Mouse (Mus musculus) lung, embryonic 16.5 days (tissue): ENCODE results near the gene Fam19a5. TPM values are rescaled to one million over a fixed set of nuclear protein-coding genes. Genes with fewer than 3 reads are reported as not detected.

Experiments used
- ATAC-seq: fragments of 200-750 bp; cut with Nextera tagmentation; 2 replicates; pipeline ENCODE4 v1.8.0; 2017; ENCODE audit warnings: low read depth, mild to moderate bottlenecking, moderate library complexity
- H3K27ac ChIP-seq: fragments of 300-500 bp; sonication (generic); 2 replicates; pipeline ENCODE4 v1.5.1; 2014; ENCODE audit warnings: mild to moderate bottlenecking, control low read depth, low read length
- H3K27me3 ChIP-seq: fragments of 300-500 bp; sonication (generic); 2 replicates; pipeline ENCODE4 v1.6.1; 2014; ENCODE audit warnings: low read depth, low read length, mixed read lengths; ENCODE audit not compliant: control insufficient read depth, insufficient read depth
- H3K36me3 ChIP-seq: fragments of 300-500 bp; sonication (generic); 2 replicates; pipeline ENCODE4 v1.6.1; 2014; ENCODE audit warnings: low read length; ENCODE audit not compliant: control insufficient read depth, insufficient read depth
- H3K4me1 ChIP-seq: fragments of 300-500 bp; sonication (generic); replicated peaks from 2 replicates; pipeline ENCODE4 v1.6.1; 2014; ENCODE audit warnings: low read length, mixed read lengths; ENCODE audit not compliant: control insufficient read depth, insufficient read depth
- H3K4me2 ChIP-seq: fragments of 300-500 bp; sonication (generic); 2 replicates; pipeline ENCODE4 v1.6.1; 2014; ENCODE audit warnings: low read depth, low read length, control low read depth
- H3K4me3 ChIP-seq: fragments of 300-500 bp; sonication (generic); 2 replicates; pipeline ENCODE4 v1.5.1; 2014; ENCODE audit warnings: mild to moderate bottlenecking, low read length, control low read depth
- H3K9ac ChIP-seq: fragments of 300-500 bp; sonication (generic); 2 replicates; pipeline ENCODE4 v1.6.1; 2014; ENCODE audit warnings: low read length, control low read depth
- H3K9me3 ChIP-seq: fragments of 300-500 bp; sonication (generic); 2 replicates; pipeline ENCODE4 v1.6.1; 2016; ENCODE audit warnings: low read length; ENCODE audit not compliant: control insufficient read depth
- WGBS: fragments of 180-500 bp; shearing (Covaris S2); extraction: QIAGEN DNeasy Blood & Tissue Kit; methylation state at CpG from one replicate; pipeline ENCODE4 v1.1.7; 2014; 5-methylcytosine and 5-hydroxymethylcytosine counted together
- polyA plus RNA-seq: library from polyadenylated mRNA; unstranded; fragments of >200 nt; fragmentation: Nextera tagmentation; extraction: Ambion mirVana; gene quantifications from 2 replicates; pipeline ENCODE4 v1.2.1, GENCODE M21; 2015

Gene Fam19a5
- polyA plus RNA-seq, 1 experiment from 2014 or later: 0.74 TPM

DNA sequence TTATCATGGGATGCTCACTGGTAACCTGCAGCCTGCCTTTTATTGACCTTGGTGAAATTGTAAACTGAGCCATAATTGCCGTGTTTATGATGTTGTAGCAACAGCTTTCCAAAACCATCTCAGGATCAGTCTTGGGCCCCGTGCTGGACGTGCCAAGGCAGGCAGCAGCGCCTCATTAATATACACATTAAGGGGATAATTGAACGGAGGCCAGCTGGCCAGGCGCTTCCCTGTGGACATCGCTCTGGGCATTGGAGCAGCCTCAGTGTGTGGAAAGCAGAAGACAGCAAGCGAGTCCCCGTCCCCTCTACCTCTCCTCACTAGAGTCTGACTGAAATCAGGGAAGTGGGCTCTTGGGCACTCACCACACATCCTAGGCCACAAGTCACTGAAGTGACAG is 127.8 kb downstream of the Fam19a5 start:
- ATAC-seq: no peak
- Histone ChIP-seq H3K4me1 (no peaks in the 10 kb centered on the region), H3K9me3 (no peaks in the 10 kb centered on the region), H3K4me2 (no peak overlapping the region), H3K4me3 (no peak overlapping the region), H3K9ac (no peak overlapping the region), H3K36me3 (no peaks in the 10 kb centered on the region), H3K27me3 (no peaks in the 10 kb centered on the region), H3K27ac (no peak overlapping the region)
- WGBS: 53% methylated on average over 9 of the region's 9 CpGs

DNA sequence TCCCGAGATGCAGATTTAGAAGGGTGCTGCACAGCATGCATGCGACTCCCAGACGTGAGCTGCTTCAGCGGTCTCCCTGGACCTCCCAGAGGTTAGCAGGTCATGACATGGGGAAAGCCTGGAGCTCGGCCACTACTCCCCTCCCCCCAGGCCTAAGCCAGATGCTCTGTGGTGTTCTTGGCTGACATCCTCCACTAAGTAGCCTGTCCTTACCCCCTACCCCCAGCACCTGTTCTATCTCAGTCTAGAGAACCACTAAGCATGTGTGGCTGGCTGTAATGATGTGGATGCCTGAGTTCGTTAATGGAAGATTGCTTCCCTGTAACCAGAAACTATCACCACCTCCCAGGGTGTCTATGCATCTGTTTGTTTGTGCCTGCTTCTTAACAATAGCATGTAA is 134.6 kb downstream of the Fam19a5 start:
- H3K27me3 ChIP-seq: no peaks in the 10 kb centered on the region
- H3K9ac ChIP-seq: no peak overlapping the region
- H3K27ac ChIP-seq: no peak overlapping the region
- 48% methylated on average over 6 of the region's 6 CpGs for WGBS
- no peak overlapping the region for H3K4me2 ChIP-seq
- H3K4me3 ChIP-seq: no peak overlapping the region
- H3K9me3 ChIP-seq: no peaks in the 10 kb centered on the region
- no peaks in the 10 kb centered on the region for H3K36me3 ChIP-seq
- no peak for ATAC-seq
- H3K4me1 ChIP-seq: no peaks in the 10 kb centered on the region

DNA sequence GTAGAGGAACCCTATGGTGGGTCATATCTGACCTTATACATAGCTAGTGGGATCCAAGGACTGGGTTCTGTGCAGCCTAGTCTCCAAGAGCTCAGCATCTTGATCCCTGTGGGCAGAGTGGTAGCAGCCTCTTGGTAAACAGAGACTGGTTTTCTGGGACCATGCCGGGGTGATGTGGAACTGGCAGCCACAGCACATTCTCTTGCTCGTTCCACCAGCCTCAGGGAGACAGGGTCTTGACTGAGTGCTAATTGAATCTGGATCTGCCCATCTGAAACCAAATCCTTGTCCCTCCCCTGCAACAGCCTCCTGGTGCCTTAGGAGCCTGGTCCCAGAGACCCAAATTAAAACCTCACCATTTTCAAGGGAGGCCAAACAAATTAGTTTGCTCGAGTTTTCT is 138.3 kb downstream of the Fam19a5 start:
- H3K9ac ChIP-seq: no peak overlapping the region
- no peak overlapping the region for H3K4me2 ChIP-seq
- H3K9me3 ChIP-seq: no peaks in the 10 kb centered on the region
- WGBS: 60% methylated on average over 3 of the region's 3 CpGs
- H3K27me3 ChIP-seq: no peaks in the 10 kb centered on the region
- no peak overlapping the region for H3K4me3 ChIP-seq
- H3K36me3 ChIP-seq: no peaks in the 10 kb centered on the region
- H3K27ac ChIP-seq: no peak overlapping the region
- no peaks in the 10 kb centered on the region for H3K4me1 ChIP-seq
- no peak for ATAC-seq

DNA sequence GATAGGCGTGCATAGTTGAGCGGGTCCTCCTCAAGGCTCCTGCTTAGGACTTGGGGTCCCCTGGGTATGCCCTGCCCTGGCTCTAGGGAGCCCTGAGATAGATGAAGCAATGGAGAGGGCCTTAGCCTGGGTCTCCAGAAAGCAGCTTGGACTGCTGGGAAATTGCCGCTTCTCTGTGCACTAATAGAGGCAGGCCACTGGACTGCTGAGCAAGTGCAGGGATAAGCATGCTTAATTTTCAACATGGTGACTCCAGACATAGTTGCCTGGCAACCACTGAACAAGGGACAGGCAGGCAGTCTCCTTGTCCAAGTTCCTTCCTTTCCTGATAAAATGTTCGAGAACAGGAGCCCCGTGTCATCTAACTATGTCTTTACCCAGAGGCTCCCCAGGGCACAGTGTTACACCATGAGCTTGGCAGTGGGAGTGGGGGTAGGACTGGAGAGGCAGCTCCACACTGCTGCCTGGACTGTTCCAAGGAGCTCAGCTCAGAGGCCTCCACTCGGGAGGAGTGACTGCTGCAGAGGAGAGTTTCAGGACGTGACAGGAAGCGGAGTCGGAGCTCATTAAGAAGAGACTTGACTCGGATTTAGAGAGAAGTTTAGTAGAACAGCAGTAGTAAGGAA is 142.4 kb downstream of the Fam19a5 start:
- Histone ChIP-seq H3K9ac (no peak overlapping the region), H3K36me3 (no peaks in the 10 kb centered on the region), H3K27ac (no peak overlapping the region), H3K9me3 (no peaks in the 10 kb centered on the region), H3K4me2 (no peak overlapping the region), H3K4me3 (no peak overlapping the region), H3K27me3 (no peaks in the 10 kb centered on the region), H3K4me1 (no peaks in the 10 kb centered on the region)
- 46% methylated on average over 10 of the region's 10 CpGs for WGBS
- ATAC-seq: no peak

DNA sequence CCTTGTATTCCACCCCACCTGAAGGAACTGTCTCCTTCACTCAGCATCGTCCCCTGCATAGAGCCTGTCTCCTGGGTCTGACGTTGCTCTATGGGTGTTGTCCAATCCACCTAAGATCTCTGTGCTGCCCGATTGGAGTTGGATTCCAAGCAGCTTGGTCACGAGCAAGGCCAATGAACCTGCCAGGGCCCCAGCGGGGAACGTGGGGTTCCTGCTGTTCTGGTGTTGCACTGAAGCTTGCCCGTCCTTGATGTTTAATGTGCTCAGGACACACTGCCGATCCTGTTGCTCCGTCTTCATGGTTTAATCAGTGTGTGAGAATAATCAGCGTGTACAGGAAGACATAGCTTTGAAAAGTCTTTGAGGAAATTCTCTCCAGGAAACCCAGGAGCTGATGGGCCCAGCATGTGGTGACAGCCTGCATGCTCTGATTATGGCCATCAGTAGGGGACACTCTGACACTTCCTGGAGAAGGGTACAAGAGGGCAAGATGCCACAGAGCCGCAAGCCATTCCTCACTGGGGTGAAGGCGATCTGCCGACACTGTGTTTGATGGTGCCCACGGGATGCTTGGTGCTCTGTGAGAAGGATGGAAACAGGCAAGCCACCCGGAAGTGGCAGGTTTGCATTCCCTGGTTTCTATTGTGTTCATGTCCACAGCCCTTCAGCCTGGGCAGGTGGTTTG is 147.3 kb downstream of the Fam19a5 start:
- 74% methylated on average over 15 of the region's 15 CpGs for WGBS
- Histone ChIP-seq H3K4me2 (no peak overlapping the region), H3K9me3 (no peaks in the 10 kb centered on the region), H3K4me1 (no peaks in the 10 kb centered on the region), H3K27ac (no peak overlapping the region), H3K9ac (no peak overlapping the region), H3K4me3 (no peak overlapping the region), H3K36me3 (no peaks in the 10 kb centered on the region), H3K27me3 (no peaks in the 10 kb centered on the region)
- ATAC-seq: no peak

DNA sequence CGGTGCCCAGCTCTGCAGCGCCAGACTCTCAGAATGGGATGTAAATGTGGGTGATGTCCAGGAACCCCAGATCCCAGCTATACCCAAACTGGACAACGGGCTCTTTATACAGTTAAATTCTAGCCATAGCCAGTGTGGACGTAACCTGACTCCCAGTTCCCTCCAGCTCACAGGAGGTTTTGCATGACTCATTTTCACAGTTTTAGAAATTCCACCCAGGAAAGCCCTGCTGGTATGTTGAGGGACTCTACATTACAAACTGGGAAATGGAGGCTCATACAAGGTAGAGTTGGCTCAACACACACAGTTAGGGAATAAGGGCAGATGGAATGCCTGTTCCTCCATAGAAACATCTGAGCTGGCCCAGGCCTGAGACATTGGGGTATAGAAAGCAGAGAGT is 147.9 kb downstream of the Fam19a5 start:
- WGBS: 82% methylated on average over 4 of the region's 4 CpGs
- ATAC-seq: no peak
- Histone ChIP-seq H3K36me3 (no peaks in the 10 kb centered on the region), H3K27ac (no peak overlapping the region), H3K4me1 (no peaks in the 10 kb centered on the region), H3K4me3 (no peak overlapping the region), H3K4me2 (no peak overlapping the region), H3K9me3 (no peaks in the 10 kb centered on the region), H3K9ac (no peak overlapping the region), H3K27me3 (no peaks in the 10 kb centered on the region)

DNA sequence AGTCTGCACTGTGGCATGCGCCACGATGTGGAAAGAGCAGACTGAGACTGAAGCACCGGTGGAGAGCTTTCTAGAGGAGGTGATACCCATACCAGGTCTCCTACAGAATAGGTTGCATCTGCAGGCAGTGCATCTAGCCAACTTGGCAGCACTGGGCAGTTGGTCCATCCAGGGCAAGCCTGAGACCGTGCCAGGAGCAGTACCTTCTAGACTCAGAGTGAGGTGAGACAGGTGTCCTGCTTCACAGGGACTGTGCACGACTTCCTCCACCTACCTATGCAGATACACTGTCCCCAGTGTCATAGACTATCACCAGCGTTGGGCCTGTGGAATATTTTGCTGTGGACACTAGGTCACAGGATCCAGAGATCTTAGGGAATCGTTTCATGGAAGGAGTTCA is 148.3 kb downstream of the Fam19a5 start:
- Histone ChIP-seq H3K9me3 (no peaks in the 10 kb centered on the region), H3K4me1 (no peaks in the 10 kb centered on the region), H3K4me2 (no peak overlapping the region), H3K36me3 (no peaks in the 10 kb centered on the region), H3K4me3 (no peak overlapping the region), H3K9ac (no peak overlapping the region), H3K27me3 (no peaks in the 10 kb centered on the region), H3K27ac (no peak overlapping the region)
- no peak for ATAC-seq
- WGBS: 77% methylated on average over 7 of the region's 7 CpGs

DNA sequence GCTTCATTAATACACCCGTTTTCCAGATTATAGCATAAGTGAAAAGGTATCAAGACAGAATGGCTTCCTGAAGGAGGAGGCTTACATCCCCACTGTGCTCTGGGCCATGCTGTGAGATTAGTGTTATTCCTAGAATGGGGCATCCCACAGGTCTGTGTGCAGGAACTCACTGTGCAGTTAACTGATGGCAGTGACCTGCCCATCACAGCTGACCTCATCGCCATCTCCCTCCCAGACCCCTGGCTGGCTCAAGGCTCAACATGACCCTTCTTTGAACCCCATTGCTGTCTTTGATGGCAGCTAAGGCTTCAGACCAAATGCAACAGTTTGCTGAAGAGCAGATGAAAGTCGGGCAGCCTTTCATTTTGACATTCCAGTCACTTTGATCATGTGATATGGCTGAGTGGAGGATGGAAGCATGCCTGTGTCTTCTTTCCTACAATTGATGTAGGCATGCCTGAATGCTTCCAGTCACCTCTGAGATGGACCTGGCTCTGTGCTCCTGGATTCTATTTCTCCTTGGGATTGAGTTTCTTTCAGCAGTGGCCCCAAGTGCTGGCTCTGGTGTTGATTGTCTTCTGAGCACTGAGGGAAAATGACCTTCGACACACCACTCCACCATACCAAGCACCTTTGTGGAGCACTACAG is 148.9 kb downstream of the Fam19a5 start:
- H3K27ac ChIP-seq: no peak overlapping the region
- H3K9ac ChIP-seq: no peak overlapping the region
- no peaks in the 10 kb centered on the region for H3K4me1 ChIP-seq
- no peak overlapping the region for H3K4me3 ChIP-seq
- H3K9me3 ChIP-seq: no peaks in the 10 kb centered on the region
- H3K36me3 ChIP-seq: no peaks in the 10 kb centered on the region
- no peak overlapping the region for H3K4me2 ChIP-seq
- 63% methylated on average over 4 of the region's 4 CpGs for WGBS
- no peaks in the 10 kb centered on the region for H3K27me3 ChIP-seq
- ATAC-seq: no peak

DNA sequence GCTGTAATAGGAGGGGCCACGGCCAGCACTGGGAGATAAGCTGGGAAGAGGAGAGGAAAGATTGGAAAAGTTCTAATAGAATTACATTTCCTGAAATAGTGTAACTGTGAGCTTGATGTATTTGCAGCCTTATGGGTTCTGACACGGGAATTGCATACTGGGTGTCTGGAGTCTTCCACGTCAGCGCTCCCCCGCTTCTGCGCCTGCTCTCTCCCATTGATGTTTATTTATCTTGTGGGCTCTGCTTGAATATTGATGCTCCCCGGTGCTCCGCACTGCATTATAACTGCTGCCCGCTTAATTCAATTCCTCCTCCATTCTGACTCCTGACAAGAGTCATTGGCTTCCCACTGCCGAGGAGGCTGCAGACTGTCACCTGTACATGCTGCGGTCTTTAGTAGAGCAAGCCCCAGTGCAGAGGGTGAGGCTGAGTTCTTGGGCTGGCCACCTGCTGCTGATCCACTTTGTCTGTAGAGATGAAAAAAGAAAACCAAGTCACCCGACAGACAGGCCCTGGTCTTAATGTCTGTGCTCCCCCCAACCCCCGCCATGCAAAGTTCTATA is 153.4 kb downstream of the Fam19a5 start:
- no peak overlapping the region for H3K27ac ChIP-seq
- no peaks in the 10 kb centered on the region for H3K27me3 ChIP-seq
- H3K4me3 ChIP-seq: no peak overlapping the region
- H3K36me3 ChIP-seq: no peaks in the 10 kb centered on the region
- 60% methylated on average over 13 of the region's 13 CpGs for WGBS
- no peak overlapping the region for H3K4me2 ChIP-seq
- no peaks in the 10 kb centered on the region for H3K9me3 ChIP-seq
- no peak for ATAC-seq
- no peaks in the 10 kb centered on the region for H3K4me1 ChIP-seq
- no peak overlapping the region for H3K9ac ChIP-seq
